ENCODE assay signal across 19 mouse cellular contexts in the genomic region with DNA sequence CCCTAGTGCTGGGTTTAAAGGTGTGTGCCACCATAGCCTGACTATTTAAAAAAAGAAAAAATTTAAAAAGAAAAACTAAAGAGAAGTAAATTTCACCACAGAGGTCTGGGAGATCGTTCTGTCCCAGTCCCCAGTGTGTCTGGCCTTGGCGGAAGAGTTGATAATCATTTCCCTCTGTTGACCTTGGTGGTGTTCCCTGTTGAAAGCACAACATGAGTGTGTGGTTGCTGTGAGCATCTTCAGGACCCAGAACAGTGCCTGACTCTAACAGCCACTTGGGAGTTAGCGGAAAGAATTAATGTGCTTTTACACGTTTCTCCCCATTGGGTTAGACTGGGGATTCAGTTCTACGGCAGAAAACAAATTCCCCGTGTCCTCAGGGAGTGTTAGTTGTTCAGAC.
DNase-seq lines count a peak whose midpoint lies in the region; ATAC-seq and TF ChIP-seq lines count a peak whose summit lies in the region.
"Had no signal": no experiment of that assay in that cellular context is flagged by ENCODE, and none has a peak within 500 bp of the region (broad histone marks: within the 10 kb centered on the region; RNA-seq: fewer than 3 reads in every experiment).

No protein-coding gene starts in this region.

- intact Hi-C loops in heart, postnatal 10 days (cut with DNase I) = no loop called here

- no peaks in the 10 kb centered on the region for H3K27me3 ChIP-seq in heart, embryonic 10.5 days (ENCODE audit: insufficient read depth, poor library complexity, severe bottlenecking)
- H3K27me3 ChIP-seq in lung, embryonic 14.5 days (ENCODE audit: insufficient read depth, low read length) = no peaks in the 10 kb centered on the region
- H3K27me3 ChIP-seq in CH12.LX (replicated peaks) = no peaks in the 10 kb centered on the region
- H3K27me3 ChIP-seq in small intestine, adult 2 months (ENCODE audit: control insufficient read depth, insufficient read depth, low read length) = no peaks in the 10 kb centered on the region
- H3K27me3 ChIP-seq: heart, embryonic 12.5 days; limb, embryonic 15.5 days; Patski had no signal

- in situ Hi-C loops in CH12.LX (cut with MboI; ENCODE audit: low pct_ligation_motif_present, low pct_unique_long_range_greater_than_20kb, low sequenced_read_pairs) = no loop called here

- no peak overlapping the region for H3K9ac ChIP-seq in lung, embryonic 14.5 days
- H3K9ac ChIP-seq in CH12.LX (ENCODE audit: insufficient read depth, low read depth) = no peak overlapping the region
- H3K9ac ChIP-seq: heart, embryonic 12.5 days; limb, embryonic 15.5 days had no signal

- H3K9me3 ChIP-seq in heart, embryonic 10.5 days = no peaks in the 10 kb centered on the region
- no peaks in the 10 kb centered on the region for H3K9me3 ChIP-seq in lung, embryonic 14.5 days (ENCODE audit: low read depth, low read length)
- H3K9me3 ChIP-seq in CH12.LX (replicated peaks; ENCODE audit: low read length) = no peaks in the 10 kb centered on the region
- H3K9me3 ChIP-seq: embryonic facial prominence, embryonic 10.5 days; hindbrain, embryonic 10.5 days; limb, embryonic 15.5 days had no signal

- H3K27ac ChIP-seq in heart, embryonic 10.5 days = peak overlapping the region; percentile 23; the same call in 1 of the 2 replicates
- H3K27ac ChIP-seq in lung, embryonic 14.5 days (ENCODE audit: low read depth) = peak overlapping the region; percentile 61
- H3K27ac ChIP-seq in CH12.LX (ENCODE audit: insufficient read depth, low read depth) = no peak overlapping the region
- peak overlapping the region; percentile 59; the same call in 1 of the 2 replicates for H3K27ac ChIP-seq in small intestine, adult 2 months (ENCODE audit: insufficient read depth, low read depth, low read length)
- H3K27ac ChIP-seq: embryonic facial prominence, embryonic 10.5 days; hindbrain, embryonic 10.5 days; limb, embryonic 15.5 days had no signal

- H3K4me3 ChIP-seq in heart, embryonic 10.5 days = no peak overlapping the region
- no peak overlapping the region for H3K4me3 ChIP-seq in lung, embryonic 14.5 days (ENCODE audit: low read depth, low read length)
- H3K4me3 ChIP-seq in CH12.LX (replicated peaks in 1 of 3; ENCODE audit: low read depth in 2 of 3, low read length in 2 of 3, poor library complexity in 1 of 3) = no peak overlapping the region
- no peak overlapping the region for H3K4me3 ChIP-seq in small intestine, adult 2 months (ENCODE audit: low read depth, low read length)
- H3K4me3 ChIP-seq: embryonic facial prominence, embryonic 10.5 days; heart, embryonic 12.5 days; hindbrain, embryonic 10.5 days; limb, embryonic 15.5 days had no signal

- WGBS in heart, embryonic 10.5 days = 70% methylated on average over 6 of the region's 6 CpGs
- WGBS in lung, embryonic 14.5 days = 61% methylated on average over 6 of the region's 6 CpGs
- 53% methylated on average over 6 of the region's 6 CpGs for WGBS in small intestine, adult 2 months

- H3K4me1 ChIP-seq in heart, embryonic 10.5 days = peaks cover 46% of the 10 kb centered on the region
- peaks cover 13% of the 10 kb centered on the region for H3K4me1 ChIP-seq in lung, embryonic 14.5 days (ENCODE audit: insufficient read depth)
- H3K4me1 ChIP-seq in CH12.LX (ENCODE audit: control insufficient read depth in 1 of 2, insufficient read depth in 2 of 2) = no peaks in the 10 kb centered on the region
- H3K4me1 ChIP-seq in small intestine, adult 2 months (ENCODE audit: control insufficient read depth, insufficient read depth, insufficient read length, low read length) = peaks cover 10% of the 10 kb centered on the region; the same call in 1 of the 2 replicates
- H3K4me1 ChIP-seq: hindbrain, embryonic 10.5 days had no signal

- no peak for TF ChIP-seq POLR2A in CH12.LX (IDR thresholded peaks at IDR 0.05; ENCODE audit: low read depth, low read length)
- TF ChIP-seq POLR2A in small intestine, adult 2 months (IDR thresholded peaks at IDR 0.05; ENCODE audit: low read depth, low read length) = no peak

- TF ChIP-seq CTCF in lung, embryonic 14.5 days (IDR thresholded peaks at IDR 0.05; ENCODE audit: low read depth) = no peak
- no peak for TF ChIP-seq CTCF in CH12.LX (conservative IDR thresholded peaks at IDR 0.05 in 1 of 2, IDR thresholded peaks at IDR 0.05 in 1 of 2; ENCODE audit: low read depth in 2 of 2, low read length in 2 of 2)
- TF ChIP-seq CTCF in small intestine, adult 2 months (IDR thresholded peaks at IDR 0.05; ENCODE audit: extremely low read depth, insufficient read length, insufficient replicate concordance, low read depth, low read length) = no peak

- peaks cover 10% of the 10 kb centered on the region for H3K36me3 ChIP-seq in heart, embryonic 10.5 days
- peaks cover 19% of the 10 kb centered on the region; the same call in 1 of the 2 replicates for H3K36me3 ChIP-seq in lung, embryonic 14.5 days (ENCODE audit: insufficient read depth)
- no peaks in the 10 kb centered on the region for H3K36me3 ChIP-seq in CH12.LX (replicated peaks in 1 of 2; ENCODE audit: control insufficient read depth in 1 of 2, insufficient read depth in 1 of 2, low read length in 1 of 2)
- peaks cover 23% of the 10 kb centered on the region for H3K36me3 ChIP-seq in small intestine, adult 2 months (ENCODE audit: control insufficient read depth, insufficient read depth, low read length)
- H3K36me3 ChIP-seq: limb, embryonic 15.5 days had no signal

- dilution Hi-C loops in CH12.LX (cut with MboI; ENCODE audit: extremely low pct_ligation_motif_present, extremely low pct_unique_long_range_greater_than_20kb, low sequenced_read_pairs) = no loop called here

- DNase-seq in heart, embryonic 10.5 days (ENCODE audit: low spot score) = no peak
- DNase-seq in heart, postnatal 10 days = no peak
- no peak for DNase-seq in lung, embryonic 14.5 days
- no peak for DNase-seq in lung, postnatal 10 days
- peak; percentile 3 for DNase-seq in CH12.LX (ENCODE audit: extremely low read depth)
- DNase-seq in layer of hippocampus, adult 11-12 months (ENCODE audit: low spot score) = no peak
- DNase-seq: cerebellum, adult 18-20 months; gastrocnemius, postnatal 25 days; layer of hippocampus, postnatal 36 days; right cerebral cortex, postnatal 25 days; thymus, adult 2 months had no signal

- ATAC-seq in lung, embryonic 14.5 days (ENCODE audit: insufficient read depth) = no peak
- ATAC-seq: forebrain, embryonic 14.5 days; midbrain, embryonic 16.5 days; Patski had no signal

- TF ChIP-seq EP300 in CH12.LX (IDR thresholded peaks at IDR 0.05; ENCODE audit: low read length) = no peak

- no peak for TF ChIP-seq RAD21 in CH12.LX (IDR thresholded peaks at IDR 0.05; ENCODE audit: low read depth, low read length)

- H3K79me2 ChIP-seq in CH12.LX (replicated peaks; ENCODE audit: control insufficient read depth, extremely low read depth, insufficient read depth, poor library complexity, severe bottlenecking) = no peaks in the 10 kb centered on the region

- H3K4me2 ChIP-seq in lung, embryonic 14.5 days = no peak overlapping the region
- H3K4me2 ChIP-seq in CH12.LX (ENCODE audit: insufficient read depth, low read depth, poor library complexity, severe bottlenecking) = no peak overlapping the region
- H3K4me2 ChIP-seq: heart, embryonic 12.5 days; limb, embryonic 15.5 days had no signal

TF ChIP-seq in CH12.LX, 34 proteins besides CTCF, POLR2A, EP300 and RAD21:
- TF ChIP-seq CHD1 (IDR thresholded peaks at IDR 0.05; ENCODE audit: low read depth, low read length) (no peak), POLR2AphosphoS2 (IDR thresholded peaks at IDR 0.05; ENCODE audit: low read depth, low read length) (no peak), MAX (IDR thresholded peaks at IDR 0.05; ENCODE audit: low read length) (no peak), NELFE (IDR thresholded peaks at IDR 0.05; ENCODE audit: low read depth, low read length) (no peak), USF1 (IDR thresholded peaks at IDR 0.05; ENCODE audit: low read depth, low read length) (no peak), IRF4 (IDR thresholded peaks at IDR 0.05; ENCODE audit: low read depth, low read length) (no peak), MXI1 (IDR thresholded peaks at IDR 0.05; ENCODE audit: low read depth, low read length) (no peak), SMC3 (IDR thresholded peaks at IDR 0.05; ENCODE audit: low read depth, low read length) (no peak), UBTF (IDR thresholded peaks at IDR 0.05; ENCODE audit: low read depth, low read length) (no peak), ETS1 (conservative IDR thresholded peaks at IDR 0.05; ENCODE audit: low read depth, low read length) (no peak), ZC3H11A (IDR thresholded peaks at IDR 0.05; ENCODE audit: low read depth, low read length) (no peak), MAZ (IDR thresholded peaks at IDR 0.05; ENCODE audit: low read depth, low read length) (no peak), BHLHE40 (IDR thresholded peaks at IDR 0.05; ENCODE audit: low read depth, low read length) (no peak), KAT2A (IDR thresholded peaks at IDR 0.05; ENCODE audit: insufficient replicate concordance, low read length) (no peak)
TF ChIP-seq in CH12.LX: peak in this region for 0.
